Mouse (Mus musculus) activated CD4-positive, CD25-positive, alpha-beta regulatory T cell, adult 9 weeks (primary cell): Measurements from ENCODE around the gene Tat. TPM values are rescaled to one million over a fixed set of nuclear protein-coding genes. Genes with fewer than 3 reads are reported as not detected.

ENCODE experiments used
- polyA plus RNA-seq: library from polyadenylated mRNA; unstranded; fragments of 100-300 nt; shearing (Covaris generic); gene quantifications from one replicate; pipeline ENCODE4 v1.2.1, GENCODE M21; 2017

Tat gene
- polyA plus RNA-seq: not detected

DNA sequence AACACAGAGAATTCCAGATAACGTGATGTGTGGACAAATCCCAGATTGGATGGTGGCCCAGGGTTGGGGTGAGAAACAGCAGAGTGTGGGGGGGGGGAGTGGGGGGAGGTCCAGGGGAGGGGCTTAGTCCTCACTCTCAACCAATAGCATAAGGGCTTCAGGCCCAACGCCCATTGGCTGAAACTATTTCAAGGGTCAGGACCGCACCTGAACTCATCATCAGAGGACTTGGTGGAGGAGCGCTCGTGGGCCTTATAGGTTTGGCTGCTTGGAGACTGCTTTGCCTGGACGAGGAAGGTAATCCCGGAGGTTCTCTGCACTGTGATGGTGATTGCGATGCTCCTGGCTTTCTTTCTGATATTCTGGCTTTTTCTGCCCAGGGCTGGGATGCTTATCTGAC, at the start of gene Tat:
Tat (plus strand) TSS at position 214 of the 400 bp plus-strand sequence.

DNA sequence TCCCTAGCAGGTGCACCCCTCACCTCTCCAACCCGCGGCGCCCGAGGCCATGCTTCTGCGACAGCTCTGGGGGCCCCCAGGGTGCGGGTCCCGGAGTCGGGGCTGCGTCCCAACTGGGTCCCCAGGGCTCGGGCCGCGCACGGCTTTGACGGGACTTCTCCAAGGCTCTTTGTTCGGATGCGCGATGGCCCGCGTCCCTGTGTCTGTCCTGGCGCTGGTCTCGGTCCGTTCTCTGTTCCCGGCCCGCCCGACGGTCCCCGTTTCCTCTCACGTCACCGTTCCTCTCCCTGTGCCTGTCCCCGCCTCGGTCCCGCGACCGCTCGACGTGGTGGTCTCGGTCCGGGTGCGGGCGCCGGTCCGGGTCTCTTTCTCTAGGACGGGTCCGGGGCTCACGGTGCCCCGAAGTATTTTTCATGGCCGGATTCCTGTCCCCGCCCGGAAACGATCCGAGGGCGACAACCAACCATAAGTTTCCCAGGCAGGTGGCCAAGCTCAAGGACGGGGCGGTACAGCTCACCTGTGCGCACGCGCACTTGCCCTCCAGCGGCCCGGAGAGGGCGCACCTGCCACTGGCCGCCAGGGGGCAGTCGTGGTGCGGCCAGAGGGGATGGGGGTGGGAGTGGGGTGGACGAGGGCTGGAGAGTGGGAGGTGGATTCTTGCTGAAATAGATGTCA, 28.4 kb upstream of the Tat start, which contains the start of gene Marveld3:
Marveld3 (minus strand) TSS at position 511 of the 675 bp plus-strand sequence.

DNA sequence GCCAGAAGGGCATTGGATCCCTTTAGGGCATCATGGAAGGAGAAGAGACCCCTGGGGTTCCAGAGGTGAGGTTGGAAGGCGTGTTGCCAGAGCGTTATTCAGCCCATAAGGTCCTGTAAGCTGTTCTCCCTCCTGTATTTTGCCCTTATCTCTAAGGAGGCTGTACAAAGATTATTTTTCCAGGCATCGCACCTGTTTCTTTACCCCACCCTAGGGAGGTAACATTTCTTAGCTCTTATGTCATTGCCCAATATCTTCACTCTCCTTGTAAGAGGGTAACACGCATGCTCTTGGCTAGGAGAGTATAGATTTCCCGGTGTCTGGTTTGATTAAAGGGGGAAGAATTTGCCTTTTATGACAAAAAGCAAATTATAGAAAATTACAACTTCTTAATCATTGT, 49.4 kb downstream of the Tat start, which contains the start of gene Chst4:
Chst4 (minus strand) TSS at position 82 of the 400 bp plus-strand sequence.

Other genes starting within 250 kb of the Tat start
- 66.1 TPM for gene Ap1g1, start 211.9 kb upstream of the Tat start, polyA plus RNA-seq
- 1.1 TPM for gene Phlpp2, start 121.9 kb upstream of the Tat start, polyA plus RNA-seq
- gene Marveld3, start 28.2 kb upstream of the Tat start, polyA plus RNA-seq: not detected
- not detected for gene Chst4, start 49.3 kb downstream of the Tat start, polyA plus RNA-seq
- gene Zfp612, start 89.3 kb downstream of the Tat start, polyA plus RNA-seq: 2.7 TPM
- not detected for gene Gm21964, start 110.8 kb downstream of the Tat start, polyA plus RNA-seq
- gene Gm17720, start 112.3 kb downstream of the Tat start, polyA plus RNA-seq: not detected
- not detected for gene Calb2, start 177.8 kb downstream of the Tat start, polyA plus RNA-seq
- gene Cmtr2, start 225.2 kb downstream of the Tat start, polyA plus RNA-seq: 11.4 TPM